Mouse (Mus musculus) myocyte (in vitro differentiated cells): Measurements from ENCODE around the gene Lgals7. TPM values are rescaled to one million over a fixed set of nuclear protein-coding genes. Genes with fewer than 3 reads are reported as not detected.
A peak's percentile ranks its signal among the peaks of the same experiment; 100 is the strongest.
"Not testable (repeated sequence)": the region's sequence is repeated elsewhere in the genome, so short reads cannot be mapped to it uniquely, and the experiment has no call there.

ENCODE experiments used
- H3K27me3 ChIP-seq: one replicate; pipeline ENCODE4 v1.6.1; 2011; ENCODE audit not compliant: control insufficient read depth, insufficient read depth, insufficient read length
- H3K36me3 ChIP-seq: one replicate; pipeline ENCODE4 v1.6.1; 2011; ENCODE audit not compliant: control insufficient read depth, insufficient read depth
- H3K4me2 ChIP-seq: one replicate; pipeline ENCODE4 v1.6.1; 2011; ENCODE audit warnings: low read depth, control low read depth
- H3K4me3 ChIP-seq: one replicate; pipeline ENCODE4 v1.5.1; 2011; ENCODE audit warnings: mild to moderate bottlenecking, control low read depth, moderate library complexity
- H3K79me2 ChIP-seq: one replicate; pipeline ENCODE4 v1.6.1; 2011; ENCODE audit not compliant: control insufficient read depth, insufficient read depth
- H3ac ChIP-seq: one replicate; pipeline ENCODE4 v1.6.1; 2011; ENCODE audit not compliant: control insufficient read depth, insufficient read length
- CEBPB ChIP-seq: IDR thresholded peaks from 2 replicates; pipeline ENCODE4 v1.6.1; 2011; ENCODE audit warnings: mild to moderate bottlenecking, moderate library complexity; ENCODE audit not compliant: poor library complexity, insufficient read depth, severe bottlenecking
- E2F4 ChIP-seq: IDR thresholded peaks from one replicate; pipeline ENCODE4 v1.6.1; 2011; ENCODE audit warnings: mild to moderate bottlenecking, control low read depth, moderate library complexity; ENCODE audit not compliant: insufficient read depth
- MAX ChIP-seq: IDR thresholded peaks from one replicate; pipeline ENCODE4 v1.6.1; 2011; ENCODE audit warnings: low read depth, mild to moderate bottlenecking, control low read depth
- MYOD1 ChIP-seq, 3 experiments: IDR thresholded peaks; one replicate each; pipeline ENCODE4 v1.6.1; 2011; ENCODE audit warnings: control low read depth in 2 of 3, low read depth in 2 of 3, mild to moderate bottlenecking in 2 of 3, moderate library complexity in 1 of 3; ENCODE audit not compliant: insufficient read length in 2 of 3, control insufficient read depth in 1 of 3
- MYOG ChIP-seq, 3 experiments: IDR thresholded peaks; one replicate each; pipeline ENCODE4 v1.6.1; 2011; ENCODE audit warnings: control low read depth in 2 of 3, low read depth in 2 of 3, mild to moderate bottlenecking in 2 of 3; ENCODE audit not compliant: insufficient read length in 2 of 3, control insufficient read depth in 1 of 3, insufficient read depth in 1 of 3
- POLR2A ChIP-seq: IDR thresholded peaks from one replicate; pipeline ENCODE4 v1.6.1; 2011; ENCODE audit warnings: low read depth, mild to moderate bottlenecking, control low read depth, moderate library complexity; ENCODE audit not compliant: insufficient read length
- POLR2AphosphoS2 ChIP-seq: IDR thresholded peaks from one replicate; pipeline ENCODE4 v1.6.1; 2011; ENCODE audit warnings: low read depth, control low read depth; ENCODE audit not compliant: insufficient read length
- REST ChIP-seq: IDR thresholded peaks from one replicate; pipeline ENCODE4 v1.6.1; 2011; ENCODE audit warnings: mild to moderate bottlenecking, control low read depth, moderate library complexity; ENCODE audit not compliant: insufficient read depth, insufficient read length
- SRF ChIP-seq: IDR thresholded peaks from one replicate; pipeline ENCODE4 v1.6.1; 2011; ENCODE audit warnings: low read depth; ENCODE audit not compliant: control insufficient read depth, insufficient read length
- TCF12 ChIP-seq: IDR thresholded peaks from one replicate; pipeline ENCODE4 v1.6.1; 2011; ENCODE audit warnings: mild to moderate bottlenecking, control low read depth; ENCODE audit not compliant: poor library complexity, insufficient read depth, severe bottlenecking
- TCF3 ChIP-seq: IDR thresholded peaks from one replicate; pipeline ENCODE4 v1.6.1; 2011; ENCODE audit warnings: low read depth, control low read depth; ENCODE audit not compliant: insufficient read length
- USF1 ChIP-seq: IDR thresholded peaks from one replicate; pipeline ENCODE4 v1.6.1; 2011; ENCODE audit warnings: low read depth, mild to moderate bottlenecking, control low read depth, moderate library complexity
- polyA plus RNA-seq: library from polyadenylated mRNA; unstranded; fragments of >200 nt; fragmentation: generic; extraction: Trizol; gene quantifications from one replicate; pipeline ENCODE4 v1.2.1, GENCODE M21; 2012; ENCODE audit warnings: missing spikeins

The Lgals7 gene
- polyA plus RNA-seq, 1 experiment: 0.50 TPM

- TF ChIP-seq MAX (no peak), TCF3 (no peak)
- Histone ChIP-seq H3K36me3 (no peaks in the 10 kb centered on the region), H3K79me2 (no peaks in the 10 kb centered on the region), H3K4me3 (no peak overlapping the region), H3ac (no peak overlapping the region), H3K27me3 (no peaks in the 10 kb centered on the region), H3K4me2 (no peak overlapping the region)
Observed at GRCm38 (mm10) chr7:28860898-28861297, 2.8 kb upstream of the Lgals7 start.

GRCm38 (mm10) chr7:28862817-28863499 lies 695 bp upstream of the Lgals7 start:
- TF ChIP-seq E2F4: no peak
- no peak for TF ChIP-seq POLR2A
- no peak for TF ChIP-seq POLR2AphosphoS2
- TF ChIP-seq SRF: no peak
- TF ChIP-seq MYOD1 (IDR thresholded peaks at IDR 0.05; ENCODE audit: control insufficient read depth in 1 of 3, insufficient read length in 2 of 3, low read depth in 2 of 3): peak in 1 of 3 experiments; percentile 17
- no peaks in the 10 kb centered on the region for H3K36me3 ChIP-seq
- H3ac ChIP-seq: no peak overlapping the region
- no peak overlapping the region for H3K4me3 ChIP-seq
- H3K79me2 ChIP-seq: no peaks in the 10 kb centered on the region
- H3K27me3 ChIP-seq: no peaks in the 10 kb centered on the region
- H3K4me2 ChIP-seq: no peak overlapping the region

GRCm38 (mm10) chr7:28864288-28864750 lies 666 bp downstream of the Lgals7 start:
- Histone ChIP-seq H3K79me2 (no peaks in the 10 kb centered on the region), H3K27me3 (no peaks in the 10 kb centered on the region), H3K36me3 (no peaks in the 10 kb centered on the region), H3K4me3 (no peak overlapping the region), H3K4me2 (no peak overlapping the region), H3ac (no peak overlapping the region)
- no peak for TF ChIP-seq POLR2A
- TF ChIP-seq POLR2AphosphoS2: no peak
- TF ChIP-seq E2F4: no peak

- Histone ChIP-seq H3K36me3 (no peaks in the 10 kb centered on the region), H3K4me2 (peak overlapping the region; percentile 78), H3ac (no peak overlapping the region), H3K4me3 (peak overlapping the region; percentile 2), H3K79me2 (no peaks in the 10 kb centered on the region), H3K27me3 (no peaks in the 10 kb centered on the region)
- TF ChIP-seq POLR2AphosphoS2: peak; percentile 56
- peak; percentile 63 for TF ChIP-seq POLR2A
- peak in 2 of 3 experiments; percentile 7 to 61 for TF ChIP-seq MYOG (IDR thresholded peaks at IDR 0.05; ENCODE audit: control insufficient read depth in 1 of 3, insufficient read depth in 1 of 3, insufficient read length in 2 of 3, low read depth in 2 of 3)
- TF ChIP-seq SRF: no peak
- no peak for TF ChIP-seq CEBPB
- TF ChIP-seq MYOD1 (IDR thresholded peaks at IDR 0.05; ENCODE audit: control insufficient read depth in 1 of 3, insufficient read length in 2 of 3, low read depth in 2 of 3): peak in 2 of 3 experiments; percentile 5 to 69
Observed at GRCm38 (mm10) chr7:28865481-28866300, 2.0 kb downstream of the Lgals7 start.

- Histone ChIP-seq H3K4me2 (no peak overlapping the region), H3ac (no peak overlapping the region), H3K36me3 (no peaks in the 10 kb centered on the region), H3K79me2 (no peaks in the 10 kb centered on the region), H3K4me3 (no peak overlapping the region), H3K27me3 (no peaks in the 10 kb centered on the region)
- TF ChIP-seq REST (no peak), SRF (no peak), E2F4 (no peak), MYOG (IDR thresholded peaks at IDR 0.05; ENCODE audit: control insufficient read depth in 1 of 3, insufficient read depth in 1 of 3, insufficient read length in 2 of 3, low read depth in 2 of 3) (no peak), MYOD1 (IDR thresholded peaks at IDR 0.05; ENCODE audit: control insufficient read depth in 1 of 3, insufficient read length in 2 of 3, low read depth in 2 of 3) (no peak), CEBPB (no peak), USF1 (no peak), TCF3 (no peak), POLR2AphosphoS2 (no peak), TCF12 (no peak), POLR2A (no peak), MAX (no peak)
Observed at GRCm38 (mm10) chr7:28866769-28867507, 3.3 kb downstream of the Lgals7 start.

GRCm38 (mm10) chr7:28867508-28868340 lies 4.1 kb downstream of the Lgals7 start:
- H3K79me2 ChIP-seq, H3K36me3 ChIP-seq, H3ac ChIP-seq, H3K27me3 ChIP-seq, H3K4me3 ChIP-seq: not testable (repeated sequence)
- peak overlapping the region; percentile 50 for H3K4me2 ChIP-seq
